Mouse (Mus musculus): ENCODE data around the gene Exosc3.
A peak's percentile ranks its signal among the peaks of the same experiment; 100 is the strongest.
"Not testable (repeated sequence)": the region's sequence is repeated elsewhere in the genome, so short reads cannot be mapped to it uniquely, and the experiment has no call there.

The Exosc3 gene

DNA sequence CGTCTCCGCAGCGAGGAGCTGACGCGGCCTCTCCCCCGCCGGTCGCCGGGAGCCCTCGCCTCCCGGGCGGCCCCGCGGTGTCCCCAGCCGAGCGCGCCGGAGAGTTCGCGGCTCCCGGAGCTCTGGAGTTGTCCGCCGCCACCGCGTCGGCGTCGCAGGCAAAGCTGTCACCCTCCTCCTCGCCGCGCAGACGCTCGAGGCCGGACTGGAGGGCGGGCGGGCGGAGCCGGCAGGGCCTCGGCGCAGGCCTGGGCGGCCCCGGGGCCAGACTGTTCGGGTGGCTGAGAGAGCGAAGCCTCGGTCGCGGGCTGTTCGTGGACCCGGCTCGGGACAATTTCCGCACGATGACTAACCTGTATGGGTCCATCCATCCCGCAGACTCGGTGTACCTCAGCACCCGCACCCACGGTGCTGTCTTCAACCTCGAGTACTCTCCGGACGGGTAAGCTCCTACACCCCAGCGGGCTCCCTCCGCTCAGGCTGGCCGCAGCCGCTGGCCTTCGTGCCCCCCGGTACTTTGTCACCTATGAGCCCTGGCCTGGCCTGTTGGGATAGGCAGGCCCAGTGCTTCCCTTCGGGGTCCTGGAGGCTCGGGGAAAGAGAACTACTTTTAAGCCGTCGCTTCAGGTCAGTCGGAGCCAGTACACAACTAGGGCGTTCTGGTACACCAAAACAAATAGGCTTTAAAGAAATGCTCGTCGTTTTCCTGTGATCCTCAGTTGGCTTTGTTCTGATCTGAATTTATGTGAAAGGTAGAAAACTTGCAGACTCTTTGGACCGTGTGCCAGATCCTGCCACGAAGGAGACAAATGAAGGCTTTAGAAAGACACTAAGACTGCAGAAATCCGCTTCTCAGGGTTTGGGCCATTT, at the start of gene Exosc3:
TSS of gene Exosc3 (minus strand) at position 447 of the 870 bp plus-strand sequence.
- DNase-seq (ENCODE audit: low spot score in 2 of 2), result peak; percentile 17 to 32

DNA sequence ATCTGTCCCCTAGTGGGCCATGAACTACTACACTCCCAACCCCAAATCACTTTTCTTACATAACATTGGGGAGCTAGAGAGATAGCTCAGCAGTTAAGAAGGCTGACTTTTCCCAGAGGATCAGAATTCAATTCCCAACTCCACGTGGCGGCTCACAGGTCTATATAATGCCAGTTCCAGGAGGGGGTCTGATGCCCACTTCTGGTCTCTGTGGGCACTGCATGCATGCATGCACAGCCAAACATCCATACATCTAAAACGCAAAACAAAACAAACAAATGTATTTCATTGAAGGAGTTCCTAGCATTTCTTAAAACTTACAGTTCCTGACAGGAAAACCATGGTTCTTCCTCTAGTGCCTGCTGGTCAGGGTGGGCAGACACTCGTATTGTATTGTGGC, 49.6 kb upstream of the Exosc3 start:
- no peak for DNase-seq (ENCODE audit: low spot score in 2 of 2)

DNA sequence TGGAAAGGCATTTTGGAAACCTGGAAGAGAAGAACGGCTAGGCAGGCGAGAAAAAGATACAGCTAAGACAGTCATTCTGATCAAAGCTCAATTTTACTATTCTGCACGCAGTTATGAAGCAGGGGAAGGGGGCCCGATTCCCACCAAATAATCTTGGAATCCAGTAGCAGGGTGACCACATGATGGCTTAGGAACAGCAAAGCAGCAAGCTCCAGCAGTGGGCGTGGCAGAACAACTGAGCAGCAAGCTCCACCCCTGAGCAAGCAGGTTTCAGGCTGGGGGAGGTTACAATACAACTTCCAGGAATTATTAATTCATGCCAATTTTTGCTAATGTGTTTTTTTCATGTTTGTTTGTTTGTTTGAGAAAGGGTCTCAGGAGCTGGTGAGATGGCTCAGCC, 44.8 kb upstream of the Exosc3 start:
- DNase-seq (ENCODE audit: low spot score in 2 of 2), result not testable (repeated sequence)

DNA sequence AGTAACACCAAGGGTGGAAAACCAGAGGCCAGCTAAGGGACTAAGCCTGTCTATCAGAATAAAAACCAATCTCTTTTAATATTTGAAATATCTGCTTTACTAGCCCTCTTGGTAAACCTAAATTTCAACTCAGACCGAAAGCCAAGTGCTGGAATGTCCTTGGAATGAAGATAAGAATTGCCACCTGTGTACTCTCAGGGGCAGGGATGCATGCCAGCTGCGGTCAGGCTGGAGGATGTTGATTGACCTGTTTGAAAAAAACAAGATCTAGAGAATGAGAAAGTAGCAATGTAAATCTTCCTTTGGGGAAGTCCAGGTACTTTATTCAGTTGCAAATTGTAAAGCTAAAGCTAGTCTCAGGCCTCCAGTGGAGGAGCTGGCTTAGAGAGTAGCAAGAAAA, 39.6 kb upstream of the Exosc3 start:
- not testable (repeated sequence) for DNase-seq (ENCODE audit: low spot score in 2 of 2)

DNA sequence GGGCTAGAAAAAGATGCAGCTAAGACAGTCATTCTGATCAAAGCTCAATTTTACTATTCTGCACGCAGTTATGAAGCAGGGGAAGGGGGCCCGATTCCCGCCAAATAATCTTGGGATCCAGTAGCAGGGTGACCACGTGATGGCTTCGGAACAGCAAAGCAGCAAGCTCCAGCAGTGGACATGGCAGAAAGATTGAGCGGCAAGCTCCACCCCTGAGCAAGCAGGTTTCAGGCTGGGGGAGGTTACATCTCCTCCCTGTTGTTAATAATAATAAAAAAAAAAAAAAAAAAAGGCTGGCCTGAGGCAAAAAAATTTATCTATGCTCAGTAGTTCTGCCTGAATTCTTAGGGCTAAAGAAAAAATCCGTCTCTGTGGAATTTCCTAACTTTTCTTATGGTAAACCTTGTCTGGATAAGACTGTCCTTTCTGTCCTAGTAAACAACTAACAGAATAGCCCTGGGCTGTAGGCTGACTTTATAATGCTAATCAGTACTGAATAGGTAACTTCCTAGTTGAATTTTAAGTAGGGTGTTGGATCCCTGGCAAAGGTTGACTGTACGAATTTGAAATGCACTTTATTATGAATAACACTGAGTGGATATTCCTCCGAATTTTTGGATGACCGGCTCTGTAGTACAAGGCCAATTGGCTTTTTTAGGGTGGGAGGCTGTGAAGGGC, 38.5 kb upstream of the Exosc3 start:
- not testable (repeated sequence) for DNase-seq (ENCODE audit: low spot score in 2 of 2)

DNA sequence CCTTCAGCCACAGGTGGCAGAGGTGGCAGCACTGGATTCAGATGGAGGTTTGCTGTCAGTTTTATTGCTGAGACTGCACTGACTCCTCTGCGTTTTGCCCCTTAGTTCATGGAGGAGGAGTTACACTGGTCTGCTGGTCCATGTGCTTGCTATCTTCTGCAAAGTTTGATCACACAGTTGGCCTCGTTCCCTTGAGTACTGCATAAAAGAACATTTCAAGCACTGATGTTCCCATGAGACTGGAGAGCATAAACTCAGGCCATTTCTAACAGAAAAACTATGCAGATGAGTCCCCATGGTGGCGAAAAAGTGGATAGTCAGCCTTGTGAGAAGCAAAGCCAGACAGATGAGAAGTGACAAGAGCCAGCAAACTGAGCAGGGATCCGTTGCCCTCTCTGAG, 34.0 kb upstream of the Exosc3 start:
- DNase-seq (ENCODE audit: low spot score in 2 of 2), result no peak

DNA sequence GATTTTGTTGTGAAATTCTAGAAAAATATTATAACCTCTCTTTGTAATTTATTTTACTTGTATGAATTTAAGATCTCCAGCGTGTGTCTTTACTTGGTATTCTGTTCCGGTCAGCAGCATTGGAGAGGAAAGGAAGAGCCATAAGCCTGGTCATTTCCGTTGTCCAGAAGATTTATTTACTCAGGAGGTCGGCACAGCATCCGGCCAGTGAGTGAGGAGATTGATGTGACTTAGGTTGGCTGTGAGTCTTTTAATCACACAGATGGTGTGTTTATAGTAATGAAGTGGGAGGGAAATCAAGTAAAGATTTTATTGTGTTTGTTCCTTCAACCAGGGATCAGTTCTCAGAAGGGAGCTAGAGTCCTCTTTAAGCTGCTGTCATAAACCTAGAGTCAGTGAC, 32.3 kb upstream of the Exosc3 start:
- no peak for DNase-seq (ENCODE audit: low spot score in 2 of 2)

DNA sequence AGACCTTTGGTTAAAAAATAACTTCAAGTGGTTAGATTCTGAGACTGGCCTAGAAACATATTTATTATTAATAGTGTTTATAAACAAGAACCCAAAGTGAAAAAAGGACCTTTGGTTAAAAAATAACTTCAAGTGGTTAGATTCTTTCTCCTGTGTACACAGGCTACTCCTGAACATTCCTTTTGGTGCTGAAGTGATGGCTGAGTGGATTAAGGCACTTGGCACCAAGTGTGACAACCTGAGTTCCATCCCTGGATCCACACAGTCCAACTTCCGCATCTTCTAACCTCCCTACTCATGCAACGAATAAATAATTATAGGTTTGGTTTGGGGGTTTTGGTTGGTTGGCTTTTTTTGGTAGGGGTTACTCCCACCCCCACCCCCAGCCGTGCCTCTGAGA, 28.7 kb upstream of the Exosc3 start:
- DNase-seq (ENCODE audit: low spot score in 2 of 2), result no peak

DNA sequence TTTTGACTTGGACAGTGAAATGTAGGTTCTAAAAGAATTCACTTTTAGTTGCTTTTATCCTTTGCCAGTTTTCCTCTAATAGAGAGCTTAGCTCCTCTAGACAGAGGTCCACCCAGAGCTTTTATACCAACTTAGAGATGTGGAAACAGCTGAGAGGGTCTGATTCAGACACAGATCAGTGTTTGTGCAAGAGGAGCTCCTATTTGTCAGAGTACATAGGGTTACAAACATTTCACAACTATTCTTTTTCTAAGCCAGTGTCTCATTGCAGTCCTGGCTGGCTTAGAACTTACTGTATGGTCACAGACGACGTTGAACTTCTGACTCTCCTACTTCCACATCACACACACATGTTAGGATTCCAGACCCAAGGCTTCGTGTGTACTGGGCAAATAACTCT, 14.1 kb upstream of the Exosc3 start:
- DNase-seq (ENCODE audit: low spot score in 2 of 2), result no peak

DNA sequence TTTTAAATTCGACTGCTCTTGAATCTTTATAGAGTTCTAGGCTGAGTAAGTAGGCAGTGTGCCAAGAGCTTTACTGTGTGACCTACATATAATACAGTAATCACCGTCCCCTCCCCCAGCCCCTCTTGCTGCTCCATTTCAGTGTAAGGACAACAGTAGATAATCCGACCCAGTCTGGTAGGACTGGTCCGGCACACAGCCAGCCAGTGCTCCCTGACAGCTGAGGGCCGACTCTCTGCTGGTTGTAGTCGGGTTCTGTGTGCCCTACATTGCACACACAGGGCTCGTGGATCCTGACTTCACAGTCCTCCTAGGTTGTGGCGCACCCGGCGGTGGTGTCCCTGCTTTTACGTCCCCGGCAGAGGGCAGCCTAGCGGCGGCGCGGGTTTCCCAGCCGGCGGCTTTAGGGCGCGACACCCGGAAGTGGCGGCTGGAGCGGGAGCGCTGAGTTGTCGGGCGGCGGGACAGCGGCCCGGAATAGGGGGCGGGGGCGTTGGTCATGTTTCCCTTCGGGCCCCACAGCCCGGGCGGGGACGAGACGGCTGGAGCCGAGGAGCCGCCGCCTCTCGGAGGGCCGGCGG, 773 bp downstream of the Exosc3 start, which contains the start of gene Dcaf10:
TSS of gene Dcaf10 (plus strand) at position 433 of the 581 bp plus-strand sequence.
- peak; percentile 81 to 82 for DNase-seq (ENCODE audit: low spot score in 2 of 2)

DNA sequence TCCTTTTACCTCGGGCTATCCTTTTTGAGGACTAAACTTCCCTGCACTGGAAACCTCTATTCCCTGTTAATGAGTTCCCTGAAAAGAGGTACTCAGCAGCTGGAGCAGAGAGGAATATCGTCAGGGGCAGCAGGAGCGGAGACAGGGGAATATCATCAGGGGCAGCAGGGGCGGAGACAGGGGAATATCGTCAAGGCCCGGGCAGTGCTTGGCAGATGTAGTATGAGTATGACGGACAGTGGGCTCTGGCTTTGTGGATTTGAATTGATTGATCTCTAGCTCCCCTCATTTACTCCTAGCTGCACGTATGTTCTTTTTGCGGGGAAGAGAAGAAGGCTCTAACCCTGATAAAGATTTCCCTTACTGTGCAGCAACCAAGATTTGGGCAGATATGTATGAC, 1.3 kb downstream of the Exosc3 start:
- no peak for DNase-seq (ENCODE audit: low spot score in 2 of 2)

DNA sequence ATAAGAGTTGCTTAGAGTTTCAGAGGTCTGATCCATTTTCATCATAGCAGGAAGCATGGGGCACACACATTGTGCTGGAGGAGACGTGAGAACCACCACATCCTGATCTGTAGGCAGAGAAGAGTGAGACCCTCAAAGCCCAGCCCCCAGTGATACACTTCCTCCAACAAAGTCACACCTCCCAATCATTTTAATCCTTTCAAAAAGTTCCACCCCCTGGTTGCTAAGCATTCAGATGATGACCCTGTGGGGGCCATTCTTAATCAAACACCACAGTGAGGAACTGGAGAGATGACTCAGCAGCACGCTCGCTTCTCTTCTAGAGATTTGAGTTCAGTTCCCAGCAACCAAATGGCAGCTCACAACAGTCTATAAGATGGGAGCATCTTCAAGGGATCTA, 10.1 kb downstream of the Exosc3 start:
- no peak for DNase-seq (ENCODE audit: low spot score in 2 of 2)

DNA sequence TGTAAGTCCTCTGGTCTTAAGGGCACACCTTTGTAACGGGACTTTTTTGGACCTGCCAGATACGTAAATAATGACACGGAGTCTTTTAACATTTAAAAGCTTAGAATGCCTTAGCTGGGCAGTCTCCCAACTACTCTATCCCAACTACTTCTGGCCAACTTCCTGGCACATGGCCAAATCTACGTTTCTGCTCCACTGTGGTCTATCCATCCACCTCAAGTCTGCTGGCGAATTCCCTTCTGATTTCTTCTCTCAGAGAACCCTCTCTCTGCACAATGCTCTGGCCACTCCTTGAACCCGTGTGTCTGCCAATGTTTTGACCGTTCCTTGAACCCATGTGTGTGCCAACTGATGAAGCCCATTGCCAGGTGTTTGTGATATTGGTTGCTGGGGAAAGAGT, 11.4 kb downstream of the Exosc3 start:
- no peak for DNase-seq (ENCODE audit: low spot score in 2 of 2)

DNA sequence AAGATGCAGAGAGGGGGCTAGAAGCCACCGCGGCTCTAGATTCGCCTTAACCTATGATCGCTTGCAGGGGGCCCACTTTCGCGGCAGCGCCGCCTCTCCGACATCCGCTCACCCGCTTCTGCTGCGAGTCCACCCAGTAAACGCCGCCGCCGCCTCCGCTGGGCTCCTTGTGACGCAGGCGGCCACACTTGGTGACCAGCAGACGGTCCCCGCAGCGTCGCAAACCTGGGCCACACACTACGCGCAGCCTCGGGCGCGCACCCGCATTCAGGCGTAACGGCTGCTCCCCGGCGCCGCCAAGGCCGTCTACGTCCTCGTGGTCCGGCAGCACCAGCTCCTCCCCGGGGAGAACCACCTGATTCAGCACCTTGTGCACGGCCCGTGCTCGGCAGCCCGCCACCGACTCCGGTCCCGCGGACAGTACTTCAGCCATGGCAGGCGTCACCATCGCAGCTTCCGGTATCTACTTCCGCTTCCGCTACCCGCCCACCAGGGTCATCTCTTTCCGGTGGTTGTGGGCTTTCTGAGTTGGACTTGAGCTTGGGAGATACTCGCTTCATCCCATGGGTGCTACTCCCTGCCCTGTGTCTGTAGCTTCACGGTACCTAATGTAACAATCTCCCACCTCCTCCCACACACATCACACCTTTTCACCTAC, 22.2 kb downstream of the Exosc3 start:
- DNase-seq (ENCODE audit: low spot score in 2 of 2), result peak; percentile 85 to 91

DNA sequence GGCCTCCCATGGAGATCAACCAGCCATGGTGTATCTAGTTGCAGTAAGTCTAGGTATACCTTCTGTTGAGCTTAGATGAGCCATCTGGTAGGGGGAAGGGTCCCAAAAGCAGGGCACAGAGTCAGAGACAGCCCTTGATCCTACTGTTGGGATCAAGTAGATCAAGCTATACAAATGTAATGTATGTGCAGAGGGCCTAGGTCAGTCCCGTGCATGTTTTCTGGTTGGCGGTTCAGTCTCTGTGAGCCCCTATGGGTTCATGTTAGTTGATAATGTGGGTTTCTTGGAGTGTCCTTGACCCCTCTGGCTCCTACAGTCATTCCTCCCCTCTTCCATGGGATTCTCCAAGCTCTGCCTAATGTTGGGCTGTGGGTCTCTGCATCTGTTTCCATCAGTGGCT, 31.5 kb downstream of the Exosc3 start:
- no peak for DNase-seq (ENCODE audit: low spot score in 2 of 2)

DNA sequence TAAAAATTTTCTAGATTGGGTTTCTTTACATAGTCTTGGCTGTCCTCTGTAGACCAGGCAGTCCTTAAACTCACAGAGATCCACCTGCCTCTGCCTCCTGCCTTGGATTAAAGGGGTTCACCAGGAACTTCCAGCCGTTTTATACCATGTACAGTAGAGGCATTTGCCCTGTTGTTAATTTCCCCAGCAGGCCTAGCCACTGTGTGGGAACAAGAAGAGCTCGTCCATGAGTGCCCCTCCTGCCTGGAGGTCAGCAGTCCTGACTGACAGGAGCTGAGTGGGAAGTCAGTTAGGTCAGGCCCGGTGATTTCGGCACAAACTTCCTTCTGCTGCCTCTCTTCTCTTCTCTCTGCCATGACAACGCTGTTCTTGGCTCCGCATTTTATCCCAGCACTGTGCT, 33.9 kb downstream of the Exosc3 start:
- no peak for DNase-seq (ENCODE audit: low spot score in 2 of 2)

DNA sequence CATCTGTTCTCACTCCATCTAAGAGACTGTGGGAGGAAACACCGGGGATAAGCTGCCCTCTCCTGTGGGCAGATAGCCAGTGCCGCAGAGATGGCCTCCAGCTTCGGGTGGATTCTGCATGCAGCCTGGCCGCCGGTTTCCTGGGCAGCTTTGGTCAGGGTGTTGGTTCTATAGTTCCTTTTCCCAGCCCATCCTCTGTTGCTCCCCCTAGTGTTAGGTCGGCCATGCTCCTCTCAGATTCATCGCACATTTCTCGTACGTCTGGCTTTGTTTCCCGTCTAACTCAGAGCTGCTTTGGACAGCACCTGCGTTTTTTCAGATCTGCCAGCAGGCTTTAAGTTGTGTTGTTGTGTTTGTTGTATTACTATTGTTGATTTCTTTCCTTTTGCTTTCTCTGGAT, 34.5 kb downstream of the Exosc3 start:
- DNase-seq (ENCODE audit: low spot score in 2 of 2), result no peak

DNA sequence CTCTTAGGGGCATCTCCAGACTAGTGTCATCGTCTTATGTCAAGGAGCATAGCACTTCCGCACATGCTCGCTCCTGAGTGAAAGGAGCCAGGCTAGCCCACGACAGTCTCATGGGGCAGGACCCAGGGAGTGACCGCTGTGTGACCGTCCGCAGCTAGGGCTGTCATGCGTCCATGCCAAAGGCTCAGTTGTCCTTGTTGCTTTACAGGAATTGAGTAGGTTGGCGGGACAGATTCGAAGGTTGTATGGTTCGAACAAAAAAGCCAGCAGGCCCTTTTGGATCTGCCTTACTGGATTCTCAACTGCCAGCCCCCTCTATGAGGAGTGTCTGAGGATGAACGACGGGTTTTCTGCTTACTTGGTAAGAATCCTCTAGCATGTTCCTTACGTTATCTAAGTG, 37.0 kb downstream of the Exosc3 start:
- DNase-seq (ENCODE audit: low spot score in 2 of 2), result no peak

DNA sequence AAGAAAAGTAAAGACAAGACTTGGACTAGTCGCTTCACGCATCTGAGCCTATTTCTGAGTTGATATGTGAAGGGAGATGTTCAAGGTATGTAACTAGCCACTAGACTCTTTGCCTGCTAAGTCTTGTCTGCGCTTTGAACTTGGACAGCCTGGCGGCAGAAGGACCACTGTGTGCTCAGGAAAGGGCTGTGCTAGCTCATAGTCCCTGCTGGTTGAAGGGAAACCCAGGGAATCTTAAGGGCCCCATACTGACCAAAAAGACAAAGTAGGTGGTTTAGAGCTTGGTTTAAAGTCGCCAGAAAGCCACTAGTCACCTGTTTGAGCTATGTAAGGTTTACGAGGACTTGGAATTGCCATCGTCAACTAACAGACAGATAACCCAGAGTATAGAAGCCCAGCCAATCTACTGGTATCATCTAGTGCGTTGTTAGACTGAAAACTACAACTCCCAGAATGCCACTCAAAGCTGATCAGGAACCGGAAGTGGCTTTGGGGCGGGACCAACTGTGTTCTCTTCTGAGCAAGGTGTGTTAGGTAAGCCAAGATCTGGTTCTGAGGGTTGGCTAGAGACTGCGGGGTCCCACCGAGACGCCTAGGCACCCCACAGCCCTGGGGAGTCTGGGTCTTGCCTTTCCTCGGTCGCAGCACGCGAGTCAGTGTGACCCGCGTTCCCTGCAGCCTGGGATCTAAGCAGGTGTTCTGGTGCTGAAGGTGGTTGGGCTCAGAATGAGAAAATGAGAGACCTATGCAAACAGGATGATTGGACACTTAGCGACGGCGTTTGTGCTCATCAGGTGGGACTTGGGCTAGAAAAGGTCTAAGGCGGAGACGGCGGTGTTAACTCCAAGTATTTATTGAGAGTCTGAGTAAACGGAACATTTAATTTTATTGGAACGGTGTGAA, 45.6 kb downstream of the Exosc3 start, which contains the start of gene Trmt10b:
TSS of gene Trmt10b (plus strand) at position 466 of the 903 bp plus-strand sequence.
- peak; percentile 55 to 75 for DNase-seq (ENCODE audit: low spot score in 2 of 2)

DNA sequence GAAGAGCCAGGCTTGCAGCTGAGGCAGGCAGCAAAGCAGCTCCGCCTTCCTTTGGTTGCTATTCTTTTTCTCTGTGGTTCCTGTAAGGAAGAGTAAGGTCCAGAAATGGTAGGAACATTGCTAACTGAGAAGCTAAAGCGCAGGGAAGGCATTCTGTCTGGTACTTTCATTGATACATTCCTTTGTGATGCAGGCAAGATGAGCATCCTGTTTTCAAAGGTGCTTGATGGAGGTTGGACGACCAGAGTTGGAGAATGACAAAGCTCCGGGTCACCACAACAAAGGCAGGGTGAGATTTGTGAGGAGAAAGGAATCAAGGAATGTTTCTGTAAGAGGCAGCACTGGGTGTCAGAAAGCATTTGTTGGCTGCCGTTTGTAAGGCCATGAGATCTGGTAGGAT, 54.6 kb downstream of the Exosc3 start:
- DNase-seq (ENCODE audit: low spot score in 2 of 2), result no peak

DNA sequence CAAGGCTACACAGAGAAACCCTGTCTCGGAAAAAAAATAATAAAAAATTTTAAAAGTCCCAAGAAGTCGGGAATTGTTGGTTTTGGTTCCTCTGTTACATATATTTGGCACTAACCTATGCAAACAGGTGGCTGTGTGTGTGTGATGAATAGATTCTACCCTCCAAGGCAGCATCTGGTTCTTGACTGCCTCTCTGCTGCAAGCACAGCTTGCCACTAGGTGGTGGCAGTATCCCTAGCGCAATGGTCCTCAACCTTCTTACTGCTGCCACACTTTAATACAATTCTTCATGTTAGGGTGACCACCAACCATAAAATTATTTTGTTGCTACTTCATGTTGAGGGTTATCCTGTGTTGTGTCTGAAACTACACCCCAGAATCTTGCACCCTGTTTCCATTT, 56.2 kb downstream of the Exosc3 start:
- no peak for DNase-seq (ENCODE audit: low spot score in 2 of 2)

All from right cerebral cortex, postnatal 36 days (tissue).